Mouse (Mus musculus): ENCODE data around the gene Trmt1. TPM values are rescaled to one million over a fixed set of nuclear protein-coding genes. Genes with fewer than 3 reads are reported as not detected.

Gene Trmt1
- total and polyA plus RNA-seq, 3 experiments: 77.0 to 160 (median 157) TPM

DNA sequence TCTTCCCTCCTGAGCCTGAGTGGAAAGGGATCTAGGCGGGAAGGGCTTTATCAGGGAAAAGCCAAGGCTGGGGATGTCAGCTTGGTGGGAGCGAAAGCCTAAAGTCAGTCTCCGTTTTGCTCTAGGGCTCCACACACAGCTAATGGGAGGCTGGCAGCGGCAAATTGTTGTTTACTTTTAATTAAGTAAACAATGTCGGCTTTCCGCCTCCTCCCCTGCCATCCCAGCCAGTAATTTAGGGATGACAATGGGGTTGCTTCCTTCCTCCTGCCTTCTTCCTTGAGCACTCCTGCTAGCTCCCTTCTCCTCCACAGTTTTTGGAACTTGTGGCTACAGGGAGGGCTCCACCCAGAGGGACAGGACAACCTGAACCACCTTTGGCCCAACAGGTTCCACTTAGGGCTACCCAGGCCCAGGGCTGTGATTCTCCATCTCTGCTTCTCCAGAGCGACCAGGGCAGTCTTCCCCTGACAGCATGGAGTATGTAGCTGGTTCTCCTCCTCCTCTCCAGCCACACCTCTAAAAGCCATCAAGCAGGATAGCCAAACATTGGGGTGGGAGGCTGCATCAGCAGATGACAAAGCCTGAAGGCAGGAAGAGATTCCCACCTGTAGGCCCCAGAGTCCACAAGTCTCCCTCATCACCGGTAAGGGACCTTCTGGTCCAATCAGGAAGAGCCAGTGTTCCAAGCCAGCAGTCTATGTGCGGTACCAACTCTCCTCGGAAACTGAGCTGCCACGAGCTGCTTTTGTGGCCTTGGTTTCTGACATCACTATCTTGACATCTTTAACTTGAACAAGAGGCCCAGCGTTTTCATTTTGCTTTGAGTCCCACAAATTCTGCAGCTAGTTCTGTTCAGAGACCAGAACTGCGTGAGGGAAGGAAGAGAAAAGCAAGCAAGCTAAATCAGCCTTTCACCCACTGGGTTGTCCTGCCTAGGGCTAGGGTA is 55.1 kb downstream of the Trmt1 start:
- H3K4me2 ChIP-seq (ENCODE audit: insufficient read depth, low read depth, poor library complexity, severe bottlenecking): no peak overlapping the region
- H3K27me3 ChIP-seq (replicated peaks): peaks cover 78% of the 10 kb centered on the region
- DNase-seq (ENCODE audit: extremely low read depth): no peak
- H3K9me3 ChIP-seq (replicated peaks; ENCODE audit: low read length): no peaks in the 10 kb centered on the region
- peaks cover 10 to 32% of the 10 kb centered on the region in 2 experiments for H3K4me1 ChIP-seq (ENCODE audit: control insufficient read depth in 1 of 2, insufficient read depth in 2 of 2)
- TF ChIP-seq UBTF (IDR thresholded peaks at IDR 0.05; ENCODE audit: low read depth, low read length) (no peak), MEF2A (IDR thresholded peaks at IDR 0.05; ENCODE audit: borderline replicate concordance, low read depth, low read length) (no peak)
- H3K36me3 ChIP-seq (replicated peaks in 1 of 2; ENCODE audit: control insufficient read depth in 1 of 2, insufficient read depth in 1 of 2, low read length in 1 of 2): no peaks in the 10 kb centered on the region
- no peak overlapping the region for H3K4me3 ChIP-seq (replicated peaks in 1 of 3; ENCODE audit: low read depth in 2 of 3, low read length in 2 of 3, poor library complexity in 1 of 3)
- H3K27ac ChIP-seq (ENCODE audit: insufficient read depth, low read depth): no peak overlapping the region
- H3K9ac ChIP-seq (ENCODE audit: insufficient read depth, low read depth): no peak overlapping the region
- in situ Hi-C loops (cut with MboI; ENCODE audit: low pct_ligation_motif_present, low pct_unique_long_range_greater_than_20kb, low sequenced_read_pairs) (no loop called here), dilution Hi-C loops (cut with MboI; ENCODE audit: extremely low pct_ligation_motif_present, extremely low pct_unique_long_range_greater_than_20kb, low sequenced_read_pairs) (no loop called here)
- H3K79me2 ChIP-seq (replicated peaks; ENCODE audit: control insufficient read depth, extremely low read depth, insufficient read depth, poor library complexity, severe bottlenecking): no peaks in the 10 kb centered on the region

DNA sequence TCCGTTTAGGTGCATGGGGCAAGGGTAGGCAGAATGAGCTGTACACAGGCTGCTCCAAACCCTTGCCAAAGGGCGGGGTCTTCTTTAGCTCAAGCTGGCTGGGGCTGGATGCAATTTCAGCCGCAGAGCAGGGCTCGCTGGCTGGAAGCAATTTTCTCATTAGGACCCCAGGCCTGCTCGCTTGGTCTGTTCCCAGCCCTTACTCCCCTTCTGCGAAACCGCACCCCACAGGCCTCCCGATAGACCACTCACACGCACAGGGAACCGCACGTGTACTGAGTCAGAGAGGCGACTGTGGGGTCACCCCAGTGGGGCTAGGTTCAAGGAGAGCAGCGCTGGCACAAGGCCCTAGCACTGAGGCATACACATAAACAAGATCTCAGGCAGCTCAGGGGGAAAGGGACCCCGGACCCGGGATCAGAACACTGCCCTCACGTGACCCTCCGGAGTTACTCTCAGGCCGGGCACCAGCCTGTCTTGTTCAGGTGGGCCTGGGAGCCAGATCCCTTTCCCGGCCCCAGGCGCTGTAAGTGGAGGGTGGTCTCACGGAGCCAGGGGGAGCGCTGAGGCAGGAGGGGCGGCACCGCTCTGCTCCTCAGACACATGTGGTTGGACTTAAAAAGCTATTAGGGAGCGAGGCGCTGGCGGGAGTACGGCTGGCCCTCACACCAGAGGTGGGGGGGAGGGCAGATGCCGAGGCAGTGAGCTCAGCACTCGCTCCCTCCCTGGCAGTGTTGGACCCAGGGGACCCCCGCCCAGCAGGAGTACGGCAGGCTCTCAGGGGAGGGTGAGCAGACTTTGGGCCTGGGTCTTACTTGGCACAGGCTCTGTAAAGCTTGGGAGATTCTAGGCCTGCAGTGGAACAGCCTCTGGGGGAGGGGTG is 56.3 kb downstream of the Trmt1 start:
- Histone ChIP-seq H3K4me3 (replicated peaks in 1 of 3; ENCODE audit: low read depth in 2 of 3, low read length in 2 of 3, poor library complexity in 1 of 3) (no peak overlapping the region), H3K4me1 (ENCODE audit: control insufficient read depth in 1 of 2, insufficient read depth in 2 of 2) (peaks cover 10 to 29% of the 10 kb centered on the region in 2 experiments), H3K36me3 (replicated peaks in 1 of 2; ENCODE audit: control insufficient read depth in 1 of 2, insufficient read depth in 1 of 2, low read length in 1 of 2) (no peaks in the 10 kb centered on the region), H3K79me2 (replicated peaks; ENCODE audit: control insufficient read depth, extremely low read depth, insufficient read depth, poor library complexity, severe bottlenecking) (no peaks in the 10 kb centered on the region), H3K27me3 (replicated peaks) (peaks cover 81% of the 10 kb centered on the region), H3K9me3 (replicated peaks; ENCODE audit: low read length) (no peaks in the 10 kb centered on the region), H3K27ac (ENCODE audit: insufficient read depth, low read depth) (no peak overlapping the region), H3K4me2 (ENCODE audit: insufficient read depth, low read depth, poor library complexity, severe bottlenecking) (no peak overlapping the region), H3K9ac (ENCODE audit: insufficient read depth, low read depth) (no peak overlapping the region)
- dilution Hi-C loops (cut with MboI; ENCODE audit: extremely low pct_ligation_motif_present, extremely low pct_unique_long_range_greater_than_20kb, low sequenced_read_pairs): no loop called here
- no peak for DNase-seq (ENCODE audit: extremely low read depth)
- no peak for TF ChIP-seq UBTF (IDR thresholded peaks at IDR 0.05; ENCODE audit: low read depth, low read length)
- no peak for TF ChIP-seq MAX (IDR thresholded peaks at IDR 0.05; ENCODE audit: low read length)
- TF ChIP-seq RAD21 (IDR thresholded peaks at IDR 0.05; ENCODE audit: low read depth, low read length): no peak
- no peak for TF ChIP-seq CTCF (conservative IDR thresholded peaks at IDR 0.05 in 1 of 2, IDR thresholded peaks at IDR 0.05 in 1 of 2; ENCODE audit: low read depth in 2 of 2, low read length in 2 of 2)
- TF ChIP-seq USF1 (IDR thresholded peaks at IDR 0.05; ENCODE audit: low read depth, low read length): no peak
- no peak for TF ChIP-seq ZC3H11A (IDR thresholded peaks at IDR 0.05; ENCODE audit: low read depth, low read length)
- no peak for TF ChIP-seq ZKSCAN1 (IDR thresholded peaks at IDR 0.05; ENCODE audit: borderline replicate concordance, low read depth, low read length)
- TF ChIP-seq SIN3A (IDR thresholded peaks at IDR 0.05; ENCODE audit: low read length): no peak
- no peak for TF ChIP-seq ZMIZ1 (IDR thresholded peaks at IDR 0.05; ENCODE audit: low read depth, low read length)
- TF ChIP-seq HCFC1 (IDR thresholded peaks at IDR 0.05; ENCODE audit: low read depth, low read length): no peak
- no peak for TF ChIP-seq JUN (IDR thresholded peaks at IDR 0.05; ENCODE audit: insufficient read depth, low read depth, low read length)
- no peak for TF ChIP-seq TCF12 (IDR thresholded peaks at IDR 0.05; ENCODE audit: low read depth, low read length)
- TF ChIP-seq ETS1 (conservative IDR thresholded peaks at IDR 0.05; ENCODE audit: low read depth, low read length): no peak
- no peak for TF ChIP-seq SMC3 (IDR thresholded peaks at IDR 0.05; ENCODE audit: low read depth, low read length)
- in situ Hi-C loops (cut with MboI; ENCODE audit: low pct_ligation_motif_present, low pct_unique_long_range_greater_than_20kb, low sequenced_read_pairs): no loop called here
